Mouse (Mus musculus): ENCODE measurements around the gene H2al1g.

- no peak for TF ChIP-seq CTCF (IDR thresholded peaks at IDR 0.05; ENCODE audit: borderline replicate concordance, insufficient read depth, low read length)
- TF ChIP-seq POLR2A (IDR thresholded peaks at IDR 0.05; ENCODE audit: low read depth, low read length): no peak
Measured at GRCm38 (mm10) chrX:11277083-11277482, 41.0 kb upstream of the H2al1g start.

Data from embryonic fibroblast, embryonic 13.5 days (primary cell).